Mouse (Mus musculus) embryonic fibroblast, embryonic 13.5 days (primary cell): ENCODE measurements at regions not wholly inside any gene's neighbourhood (a gene's known extent, or its start where the extent isn't known, plus 50 kb on each side); places are given as distances from the start of the nearest gene placed in this dataset.

Source experiments
- CTCF ChIP-seq: IDR thresholded peaks from 2 replicates; pipeline ENCODE4 v1.5.1; 2011; ENCODE audit warnings: mild to moderate bottlenecking, control low read depth, low read length, moderate library complexity, borderline replicate concordance; ENCODE audit not compliant: insufficient read depth
- POLR2A ChIP-seq: IDR thresholded peaks from 2 replicates; pipeline ENCODE4 v1.6.1; 2011; ENCODE audit warnings: low read depth, mild to moderate bottlenecking, control low read depth, low read length, moderate library complexity

DNA sequence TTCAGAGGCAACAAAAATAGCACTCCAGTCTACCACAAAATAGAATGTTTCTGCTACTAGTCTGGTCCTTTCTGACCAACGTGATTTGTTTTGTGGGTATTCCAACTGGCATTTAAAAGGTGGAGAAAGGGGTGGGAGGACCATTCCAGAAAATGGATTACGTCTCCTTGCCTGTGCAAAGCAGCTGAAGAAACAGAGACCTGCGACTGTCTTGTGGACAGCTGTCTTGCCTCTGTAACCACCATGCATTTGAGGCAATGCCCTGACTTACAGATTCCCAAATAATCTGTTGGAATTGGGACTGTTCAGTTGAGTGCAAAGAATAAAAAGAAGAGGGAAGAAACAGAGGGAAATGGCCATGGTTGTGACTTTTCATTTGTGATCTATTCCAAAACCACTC lies 687.0 kb upstream of the Sox9 start:
- TF ChIP-seq CTCF (no peak), POLR2A (no peak)
